Mouse (Mus musculus): Measurements from ENCODE around the gene Prmt3.

The Prmt3 gene

DNA sequence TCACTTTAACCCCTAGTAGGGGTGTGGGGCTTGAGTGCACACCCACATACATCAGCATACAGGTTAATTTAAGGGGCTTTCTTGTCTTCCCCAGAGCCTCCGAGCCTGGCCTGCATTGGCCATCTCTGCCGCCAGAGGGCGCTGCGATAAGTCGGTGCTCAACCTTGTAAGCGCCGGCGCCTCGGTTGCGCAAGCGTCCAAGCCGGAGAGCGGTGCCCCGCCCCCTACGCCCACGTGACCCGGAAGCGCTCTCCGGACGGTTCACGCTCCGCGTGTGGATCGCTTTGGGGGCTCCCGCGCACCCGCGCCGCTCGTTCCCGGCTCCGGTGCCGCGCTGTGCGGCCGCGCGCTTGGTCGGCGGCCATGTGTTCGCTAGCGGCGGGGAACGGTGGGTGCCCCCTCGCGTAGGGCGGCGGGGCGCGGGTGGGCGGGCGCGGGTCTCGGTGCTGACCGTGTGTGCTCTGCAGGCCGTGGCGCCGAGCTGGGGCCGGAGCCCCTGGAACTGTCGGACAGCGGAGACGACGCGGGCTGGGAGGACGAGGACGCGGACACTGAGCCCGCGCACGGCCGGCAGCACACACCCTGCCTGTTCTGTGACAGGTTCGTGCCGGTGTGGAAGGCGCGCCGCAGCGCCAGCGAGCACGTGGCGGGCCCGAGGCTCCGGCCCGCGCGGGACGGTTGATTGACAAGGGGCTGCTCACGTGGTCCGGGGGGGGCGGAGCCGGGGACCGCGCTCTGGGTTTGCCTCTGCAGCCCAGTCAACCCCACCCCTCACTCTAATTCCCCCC, at the start of gene Prmt3:
Gene Prmt3 (plus strand): TSS at position 233 of the 788 bp plus-strand sequence.
- DNase-seq = peak; percentile 99

DNA sequence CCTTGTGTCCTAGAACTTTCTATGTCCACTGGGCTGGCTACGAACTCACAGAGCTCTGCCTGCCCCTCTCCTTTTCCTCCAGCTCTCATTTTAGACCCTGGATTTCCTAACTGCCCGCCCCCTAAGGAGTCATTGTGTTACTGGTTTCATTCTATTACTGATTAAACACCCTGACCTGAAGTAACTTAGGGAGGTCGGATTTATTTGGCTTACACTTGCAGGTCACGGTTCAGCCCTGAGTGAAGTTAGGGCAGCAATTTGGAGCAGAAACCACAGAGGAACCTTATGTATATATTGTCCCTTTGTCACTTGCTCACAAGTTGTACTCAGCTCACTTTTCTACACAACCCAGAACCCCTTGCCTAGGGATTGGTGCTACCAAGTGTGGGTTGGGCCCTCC, 43.8 kb upstream of the Prmt3 start:
- no peak for DNase-seq

DNA sequence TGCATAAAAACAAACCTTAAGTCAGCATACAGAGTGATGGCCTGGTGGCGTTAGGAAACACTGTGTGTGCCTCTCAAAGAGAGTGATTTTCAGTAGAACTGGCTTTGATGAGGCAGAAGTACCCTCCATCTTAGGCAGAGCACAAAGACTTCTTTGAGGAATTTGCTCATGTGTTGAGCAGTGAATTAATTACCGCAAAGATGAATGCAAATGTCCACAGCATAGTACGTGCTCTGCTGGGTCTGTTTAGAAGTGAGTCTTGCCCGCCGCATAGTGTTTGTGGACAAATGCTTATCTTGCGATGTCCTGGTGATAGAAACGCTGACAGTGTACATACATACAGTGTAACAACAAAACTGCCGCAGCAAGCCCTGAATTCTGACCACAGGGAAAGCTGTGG, 38.7 kb upstream of the Prmt3 start:
- DNase-seq = no peak

DNA sequence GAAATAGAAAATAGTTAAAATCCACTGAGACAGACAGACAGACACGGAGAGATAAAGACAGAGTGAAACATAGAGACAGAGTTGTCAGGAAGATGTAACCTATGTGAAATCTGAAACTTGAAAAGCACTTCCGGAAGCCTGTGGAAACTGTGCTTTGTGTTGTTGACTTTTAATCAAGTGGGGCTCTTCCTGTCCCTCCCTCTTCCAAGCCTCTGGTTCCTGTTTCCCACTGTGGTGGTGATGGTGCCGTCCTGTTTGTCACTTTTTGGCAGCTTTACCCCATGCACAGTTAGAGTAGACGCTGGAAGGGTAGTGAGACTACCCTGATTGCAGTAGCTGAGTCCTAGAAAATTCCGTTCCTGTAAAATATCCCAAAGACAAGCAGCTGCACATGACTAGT, 36.7 kb upstream of the Prmt3 start:
- DNase-seq = no peak

DNA sequence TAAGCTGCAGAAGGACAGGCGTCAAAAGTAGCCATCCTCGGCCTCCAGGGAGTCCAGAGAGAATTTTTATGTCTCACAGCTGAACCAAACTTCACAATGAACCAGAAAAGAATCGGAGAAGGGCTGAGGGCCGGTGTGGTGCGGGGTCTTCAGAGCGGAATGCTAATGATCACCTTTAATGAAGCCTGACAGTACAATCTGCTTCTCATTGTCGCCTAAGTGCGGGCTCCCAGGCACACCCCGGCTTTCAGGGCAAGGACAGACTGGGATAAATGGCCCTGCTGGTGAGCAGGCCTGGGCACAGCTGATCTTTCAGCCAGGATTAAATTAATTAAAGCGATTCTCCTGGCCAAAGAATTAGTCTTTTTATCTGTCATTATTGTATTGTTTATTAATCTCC, 36.2 kb upstream of the Prmt3 start:
- DNase-seq = peak; percentile 39

DNA sequence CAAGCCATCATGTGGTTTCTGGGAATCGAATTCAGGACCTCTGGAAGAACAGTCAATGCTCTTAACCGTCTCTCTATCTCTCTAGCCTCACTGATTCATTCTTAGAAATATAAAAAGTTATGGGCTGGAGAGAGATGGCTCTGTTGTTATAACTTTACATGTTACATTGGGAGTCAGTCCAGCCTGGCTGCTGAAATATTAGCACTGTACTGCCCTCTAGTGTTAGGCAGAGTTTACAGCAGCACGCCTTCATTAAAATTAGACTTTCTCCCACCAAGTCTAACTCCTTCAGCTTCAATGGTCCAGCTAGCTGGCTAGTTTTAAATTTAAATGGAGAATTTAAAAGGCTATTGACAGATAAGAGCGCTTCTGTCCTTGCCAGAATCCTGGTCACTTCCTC, 27.0 kb upstream of the Prmt3 start:
- DNase-seq = peak; percentile 81

DNA sequence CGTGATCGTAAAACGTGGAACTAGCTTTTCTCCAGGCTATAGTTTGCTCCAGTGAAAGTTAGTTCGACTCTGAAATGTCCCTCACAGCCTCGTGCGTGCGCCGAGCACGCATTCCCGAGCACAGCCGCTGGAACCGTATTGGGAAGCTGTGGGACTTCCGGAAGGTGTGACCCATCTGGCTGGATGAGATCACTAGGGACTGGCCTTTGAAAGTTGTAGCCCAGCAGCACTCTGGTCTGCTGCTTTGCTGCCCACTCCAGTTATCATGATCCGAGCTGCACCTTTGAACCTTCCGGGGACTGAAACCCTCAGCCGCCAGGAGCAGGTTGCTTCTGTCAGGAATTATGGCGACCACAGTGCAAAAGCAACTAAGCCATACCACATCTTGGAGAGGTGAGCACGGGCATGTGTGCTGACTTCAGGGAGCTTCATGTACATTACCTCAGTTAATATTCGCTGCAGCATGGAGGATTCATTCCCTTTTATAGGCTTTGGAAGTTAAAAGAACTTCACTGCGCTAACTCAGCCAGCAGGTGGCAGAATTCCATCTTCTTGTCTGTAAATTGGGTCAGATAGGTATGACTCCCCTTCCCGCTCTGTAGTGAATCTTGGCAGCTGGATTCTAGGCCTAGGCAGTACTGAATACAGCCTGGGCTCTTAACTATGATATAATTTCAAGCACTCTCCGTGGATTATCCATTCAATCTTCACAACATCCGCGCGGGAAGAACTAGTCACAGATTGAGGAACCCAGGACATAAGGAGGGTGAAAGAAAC, 25.2 kb upstream of the Prmt3 start:
- peak; percentile 79 for DNase-seq

DNA sequence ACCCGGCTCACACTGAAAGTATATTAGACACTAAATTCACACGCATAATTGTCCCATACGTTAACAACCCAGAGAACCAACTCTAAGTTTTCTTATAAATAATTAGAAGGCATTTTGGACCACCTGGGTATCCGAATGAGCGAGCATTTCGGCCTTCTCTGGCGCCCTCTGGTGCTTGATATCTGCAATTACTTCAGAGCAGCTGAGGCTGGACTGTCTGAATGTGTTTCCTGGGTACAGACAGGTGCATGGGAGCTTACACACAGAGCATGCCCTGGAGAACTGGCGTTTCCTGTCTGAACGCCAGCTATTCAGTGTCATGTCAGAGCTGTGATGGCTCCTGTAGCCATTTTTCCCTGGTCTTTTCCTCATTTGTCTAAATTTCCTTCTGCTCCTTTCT, 23.4 kb upstream of the Prmt3 start:
- DNase-seq = peak; percentile 74

DNA sequence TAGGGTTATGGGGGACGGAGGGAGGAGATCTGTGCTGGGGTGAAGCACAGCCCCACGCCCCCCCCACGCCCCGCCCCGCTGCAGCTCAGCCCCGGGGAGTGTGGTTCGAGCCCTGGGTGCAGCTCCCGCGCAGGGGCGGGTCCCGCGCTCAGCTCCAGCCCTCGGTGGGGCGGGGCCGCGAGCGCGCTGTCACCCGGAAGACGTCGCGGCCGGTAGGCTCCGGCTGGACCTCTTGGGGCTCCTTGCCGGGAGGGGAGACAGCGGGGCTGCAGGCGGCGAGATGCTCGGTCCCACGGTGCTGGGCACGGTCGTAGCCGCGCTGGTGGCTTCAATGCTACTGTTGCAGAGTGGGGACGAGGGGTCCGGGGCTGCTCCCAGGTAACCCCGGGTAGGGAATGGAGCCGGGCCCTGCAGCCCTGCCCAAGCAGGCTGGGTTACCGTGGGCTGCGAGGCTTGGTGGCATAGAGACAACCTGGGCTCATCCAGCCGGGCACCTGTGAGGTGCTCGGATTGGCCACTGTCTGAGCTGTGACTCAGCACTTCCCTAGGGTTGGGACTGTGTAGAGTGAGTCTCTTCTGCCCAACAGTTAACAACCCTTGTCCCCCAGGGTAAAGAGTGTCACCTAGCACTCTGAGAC, 19.1 kb upstream of the Prmt3 start, which contains the start of gene Htatip2:
Gene Htatip2 (plus strand): TSS at position 182 of the 638 bp plus-strand sequence.
- peak; percentile 67 for DNase-seq

DNA sequence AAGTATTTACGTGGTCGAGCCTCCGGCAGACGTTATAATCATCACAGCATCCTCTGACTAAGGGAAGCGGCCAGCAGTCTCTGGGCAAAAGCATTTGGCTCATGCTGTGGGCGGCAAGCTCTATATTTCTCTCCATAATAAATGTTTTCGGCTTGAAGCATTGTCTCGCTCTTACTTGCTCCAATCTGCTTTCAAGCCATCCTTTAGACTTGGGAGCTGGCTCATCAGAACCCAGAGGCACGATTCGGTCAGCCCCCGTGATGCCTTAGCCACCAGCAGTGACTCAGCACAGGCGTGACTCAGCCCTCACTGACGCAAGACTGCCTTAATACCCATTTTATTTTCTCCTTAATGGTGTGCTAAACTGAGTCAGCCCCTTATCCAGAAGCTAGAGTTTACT, 15.5 kb upstream of the Prmt3 start:
- no peak for DNase-seq

DNA sequence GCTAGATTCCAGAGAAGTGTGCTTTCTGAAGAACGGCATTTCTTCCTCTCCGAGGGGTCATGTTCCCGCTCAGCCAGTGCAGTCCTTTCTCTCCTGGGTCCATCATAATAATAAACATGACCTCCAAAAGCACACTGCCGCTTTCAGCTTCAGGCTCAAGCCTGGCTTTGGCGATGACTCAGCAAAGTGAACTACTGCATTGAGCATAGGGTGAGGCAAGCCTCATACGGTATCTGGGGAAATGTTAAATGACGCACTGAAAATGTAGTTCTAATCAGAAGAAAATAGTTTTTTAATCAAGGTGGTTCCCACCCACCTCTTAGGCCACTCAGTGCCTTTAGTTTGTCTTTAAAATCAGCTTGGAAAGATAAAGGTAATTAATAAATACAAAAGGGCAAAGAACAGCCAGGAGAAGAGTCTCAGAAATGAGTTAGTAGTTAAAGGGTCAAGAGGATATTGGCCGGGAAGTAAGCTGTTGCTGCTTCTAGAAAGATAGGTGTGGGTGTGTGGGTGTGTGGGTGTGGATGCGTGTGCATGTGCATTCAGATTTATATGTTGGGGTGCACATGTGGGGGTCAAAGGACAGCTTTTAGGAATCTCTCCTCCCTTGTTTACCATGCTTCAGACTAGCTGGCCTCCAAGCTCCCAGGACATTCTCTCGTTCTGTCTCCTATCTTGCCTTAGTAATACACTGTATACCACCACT, 14.0 kb upstream of the Prmt3 start:
- peak; percentile 49 for DNase-seq

DNA sequence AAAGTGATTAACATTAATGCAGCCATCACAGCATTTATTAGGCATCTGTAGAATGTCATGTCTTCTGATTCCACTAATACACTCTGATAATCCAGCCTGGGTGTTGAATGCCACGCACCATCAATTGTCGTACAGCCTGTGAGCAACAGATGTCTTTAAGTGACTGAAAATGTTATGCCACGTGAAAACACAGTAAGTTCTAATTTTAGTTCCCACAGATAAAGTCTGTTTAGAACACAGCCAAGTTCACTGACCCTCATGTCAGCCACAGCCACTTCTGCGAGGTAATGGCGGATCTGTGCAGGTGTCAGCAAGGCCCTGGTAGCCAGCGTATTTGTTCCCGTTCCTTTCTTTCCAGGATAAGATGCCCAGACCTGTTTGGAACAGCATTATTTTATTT, 12.0 kb upstream of the Prmt3 start:
- DNase-seq = no peak

DNA sequence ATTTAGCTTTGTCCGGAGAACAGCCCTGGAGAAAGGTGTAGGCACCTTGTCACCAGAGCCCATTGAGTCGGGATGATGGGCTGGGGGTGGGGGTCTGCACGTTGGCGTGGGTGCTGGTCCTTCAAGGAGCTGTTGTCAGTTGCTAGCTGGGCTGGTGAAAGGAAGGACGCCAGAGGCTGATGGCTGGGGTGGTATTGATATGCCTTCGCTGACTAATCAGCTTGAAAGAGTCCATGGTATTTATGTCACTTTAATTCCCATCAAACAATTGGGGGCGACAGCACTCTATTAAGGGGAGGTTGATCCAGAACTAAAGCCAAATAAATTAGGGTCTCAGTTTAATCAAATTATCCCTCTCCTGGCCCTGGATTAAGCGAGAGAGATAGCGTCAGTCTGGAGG, 9.6 kb upstream of the Prmt3 start:
- DNase-seq = no peak

DNA sequence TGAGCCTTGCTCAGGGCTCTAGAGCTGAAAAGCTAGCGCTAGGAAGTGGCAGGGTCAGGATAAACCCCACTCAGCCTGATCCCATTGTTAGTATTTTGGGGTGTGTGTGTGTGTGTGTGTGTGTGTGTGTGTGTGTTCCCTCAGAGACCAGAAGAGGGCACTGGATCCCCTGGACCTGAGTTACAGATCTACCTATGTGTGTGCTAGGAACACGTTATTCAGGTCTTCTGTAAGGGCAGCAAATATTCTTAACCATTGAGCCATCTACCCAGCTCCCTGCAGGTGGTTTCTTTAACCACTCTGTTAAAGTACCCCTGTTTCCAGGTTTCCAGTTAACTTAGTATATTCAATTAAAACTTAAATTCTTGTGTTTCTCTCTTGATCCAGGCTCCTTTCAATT, 3.8 kb upstream of the Prmt3 start:
- DNase-seq = no peak

DNA sequence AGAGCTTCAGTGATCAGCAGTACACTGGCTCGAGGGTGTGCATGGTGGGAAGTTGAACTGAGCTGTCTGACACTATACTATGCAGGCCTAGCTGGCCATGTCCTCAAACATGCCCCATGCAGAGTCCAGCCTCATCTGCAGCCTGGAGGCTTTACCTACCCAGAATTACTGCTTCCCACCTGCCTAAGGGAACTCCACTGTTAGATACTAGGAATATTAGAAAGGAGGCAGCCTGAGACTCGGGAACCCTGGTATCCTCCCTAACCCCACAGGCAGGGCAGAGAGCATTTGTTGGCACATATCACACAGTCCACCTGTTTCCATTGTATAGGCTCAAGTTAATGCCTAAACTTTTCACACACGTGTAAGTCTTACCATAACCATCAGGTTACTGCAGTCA, 561 bp upstream of the Prmt3 start:
- no peak for DNase-seq

DNA sequence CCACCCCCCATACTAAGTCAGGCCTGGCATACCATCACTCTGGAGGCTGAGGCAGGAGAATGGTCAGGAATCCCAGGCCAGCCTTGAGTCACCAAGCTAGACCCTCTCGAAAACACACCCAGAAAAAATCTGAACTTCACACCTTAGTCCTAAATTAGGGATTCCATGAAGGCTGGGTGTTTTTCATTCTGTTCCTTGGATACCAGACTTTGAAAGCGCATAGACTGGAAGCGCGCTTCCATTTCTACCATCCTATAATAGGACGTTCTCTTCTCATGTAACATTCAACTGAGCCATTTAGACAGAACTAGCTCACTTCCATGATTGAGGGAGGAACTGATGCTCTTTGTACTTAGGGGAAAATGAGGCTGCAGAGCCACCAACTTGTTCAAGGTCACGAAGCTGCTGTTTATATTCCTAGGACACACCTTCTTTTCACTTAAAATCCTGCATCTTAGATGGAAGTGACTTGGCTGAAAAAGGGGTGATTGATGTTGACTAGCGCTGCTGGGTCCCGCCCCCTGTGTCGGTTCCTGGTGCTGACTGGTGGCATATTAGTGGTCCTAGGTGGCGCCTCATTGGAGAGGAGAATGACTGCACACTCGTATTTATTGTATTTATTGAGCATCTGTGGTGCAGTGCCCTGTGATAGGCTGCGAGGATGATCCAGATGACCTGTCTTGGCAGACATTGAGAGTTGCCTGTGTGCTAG, 914 bp downstream of the Prmt3 start:
- no peak for DNase-seq

DNA sequence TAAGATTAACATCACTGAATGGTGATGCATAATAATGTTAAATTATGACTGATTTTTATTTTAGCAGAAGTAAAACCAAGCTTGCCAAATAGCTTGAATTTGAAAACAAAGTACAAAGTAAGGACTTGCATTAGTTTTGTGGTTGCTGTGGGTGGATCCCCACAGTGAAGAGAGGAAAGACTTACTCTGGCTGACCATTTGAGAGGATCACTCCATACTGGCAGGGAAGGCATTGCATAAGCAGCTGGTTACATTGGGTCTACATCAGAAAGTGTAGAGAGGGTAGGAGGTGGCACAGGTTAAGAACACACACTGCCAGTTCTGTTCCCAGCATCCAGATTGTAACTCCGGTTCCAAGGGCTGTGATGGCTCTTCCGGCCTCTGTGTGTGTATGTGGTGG, 4.9 kb downstream of the Prmt3 start:
- no peak for DNase-seq

DNA sequence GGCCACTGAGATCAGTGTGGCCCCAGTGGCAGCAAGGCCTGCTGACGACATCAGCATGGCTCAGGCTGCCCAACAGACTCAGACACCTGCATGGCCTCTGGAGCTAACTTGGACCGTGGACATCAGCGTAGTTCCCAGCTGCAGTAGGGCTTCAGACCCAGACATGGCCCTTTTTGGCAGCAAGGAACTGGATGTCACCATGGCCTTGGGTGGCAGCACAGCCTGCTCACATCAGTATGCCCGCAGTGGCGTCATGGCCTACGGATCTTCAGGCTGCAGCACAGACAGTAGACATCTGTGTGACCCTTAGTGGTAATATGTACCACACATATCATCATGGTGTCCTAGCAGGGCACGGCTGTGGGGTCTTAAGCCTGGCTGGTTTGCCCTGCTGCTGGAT, 7.0 kb downstream of the Prmt3 start:
- no peak for DNase-seq

DNA sequence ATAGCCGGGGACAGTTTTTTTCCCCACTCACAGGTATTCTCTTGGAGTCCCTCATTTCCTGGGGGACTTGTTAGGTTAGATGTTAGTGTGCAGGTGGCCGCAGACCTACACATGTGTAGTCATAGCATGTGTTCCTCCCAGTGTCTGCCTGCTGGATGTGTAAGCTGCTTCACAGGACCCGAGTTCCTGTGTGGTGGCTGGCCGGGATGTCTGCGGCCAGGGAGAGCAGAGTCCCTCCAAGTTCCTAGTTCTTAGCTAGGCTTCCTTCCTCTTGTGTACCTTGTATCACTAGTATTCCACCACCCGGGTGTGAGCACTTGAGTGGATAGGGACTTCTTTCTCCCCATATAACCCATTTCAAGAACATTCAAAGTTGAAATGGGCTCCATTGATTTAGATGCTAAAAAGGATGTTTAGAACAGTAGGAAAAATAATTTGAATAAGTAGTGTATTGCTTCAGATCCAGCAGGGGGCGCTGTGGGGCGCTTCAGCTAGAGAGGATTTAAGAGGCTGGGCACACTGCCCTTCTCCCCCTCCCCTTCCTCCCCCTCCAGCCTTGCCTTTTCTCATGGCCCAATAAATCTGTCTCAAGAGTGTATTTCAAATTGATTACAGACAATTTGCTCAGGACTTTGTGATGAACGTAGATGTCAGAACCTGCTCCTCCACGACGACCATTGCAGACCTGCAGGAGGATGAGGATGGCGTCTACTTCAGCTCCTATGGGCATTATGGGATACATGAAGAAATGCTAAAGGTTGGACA, 8.7 kb downstream of the Prmt3 start:
- DNase-seq = peak; percentile 82

DNA sequence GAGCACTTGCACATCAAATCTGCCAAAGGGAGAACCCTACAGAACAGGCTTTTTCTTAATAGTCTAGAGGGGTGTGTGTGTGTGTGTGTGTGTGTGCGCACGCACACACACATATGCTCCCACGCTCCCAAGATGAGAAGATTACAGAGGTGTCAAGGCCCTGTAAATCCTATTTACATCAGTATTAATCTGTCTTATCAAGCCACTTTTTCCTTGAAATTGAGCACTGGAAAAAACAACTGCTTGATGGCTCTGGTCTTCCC, 9.2 kb downstream of the Prmt3 start:
- DNase-seq = no peak

DNA sequence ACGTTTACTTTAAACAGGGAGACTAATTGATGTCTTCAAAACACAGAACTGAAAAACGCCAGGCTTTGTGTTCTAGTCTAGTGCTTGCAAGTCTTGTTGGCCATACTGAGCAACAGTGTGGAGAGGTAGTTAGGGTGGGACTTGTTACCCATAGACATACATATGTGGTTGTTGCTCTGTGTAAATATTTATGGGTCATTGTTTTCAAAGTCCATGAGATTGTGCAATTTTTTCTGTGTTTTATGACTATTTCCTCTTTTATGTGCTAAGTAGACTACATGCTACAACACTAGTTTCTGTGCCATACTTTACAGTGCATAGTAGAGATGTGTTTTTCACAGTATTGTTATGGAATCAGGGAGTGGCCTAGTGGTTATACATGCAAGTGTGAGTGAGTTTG, 16.2 kb downstream of the Prmt3 start:
- DNase-seq = no peak

DNA sequence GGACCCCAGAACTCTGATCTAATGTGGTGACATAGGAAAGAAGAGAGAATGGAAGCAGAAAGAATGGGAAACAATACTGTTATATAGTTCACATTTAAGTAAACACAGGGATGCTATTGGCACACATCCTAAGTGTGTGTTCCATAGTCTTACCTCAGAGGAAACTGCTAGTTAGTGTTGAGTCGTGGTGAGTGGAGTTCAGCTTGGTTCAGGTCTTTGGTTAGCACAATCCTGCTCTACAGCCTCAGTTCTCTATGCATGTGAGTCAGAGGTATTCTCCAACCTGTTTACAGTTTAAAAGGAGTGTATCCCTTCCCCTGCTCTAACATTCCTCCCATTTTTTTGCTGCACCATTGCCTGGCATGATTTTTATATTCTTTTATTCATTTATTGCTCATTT, 19.0 kb downstream of the Prmt3 start:
- DNase-seq = no peak
